20 mouse cellular contexts compared by ENCODE assay signal in the genomic region with DNA sequence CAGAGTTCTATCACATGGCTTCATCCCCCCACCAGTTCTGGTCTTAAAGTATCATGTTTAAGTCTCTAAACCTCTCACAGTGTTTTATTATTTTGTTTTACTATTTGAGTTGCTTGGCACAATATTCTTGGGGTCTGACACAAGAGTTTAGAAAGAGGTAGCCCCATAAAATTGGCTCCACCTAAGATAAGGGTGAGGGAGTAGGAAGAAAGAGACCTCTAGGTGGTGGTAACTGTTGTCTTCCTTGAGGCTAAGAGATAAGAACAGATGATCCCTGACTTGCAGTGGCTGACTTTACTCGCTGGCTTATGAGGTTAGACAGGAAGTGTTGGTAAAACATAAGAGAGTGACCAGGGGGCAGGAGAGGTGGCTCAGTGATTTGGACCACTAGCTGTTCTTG. TPM values are rescaled to one million over a fixed set of nuclear protein-coding genes. Genes with fewer than 3 reads are reported as not detected.
A peak's percentile ranks its signal among the peaks of the same experiment; 100 is the strongest.
DNase-seq lines count a peak whose midpoint lies in the region; ATAC-seq and TF ChIP-seq lines count a peak whose summit lies in the region.
"Had no signal": no experiment of that assay in that cellular context is flagged by ENCODE, and none has a peak within 500 bp of the region (broad histone marks: within the 10 kb centered on the region; RNA-seq: fewer than 3 reads in every experiment).

No protein-coding gene starts in this region.

- H3K27ac ChIP-seq in liver, embryonic 11.5 days (ENCODE audit: low read depth, low read length) = peak overlapping the region; percentile 33; the same call in 1 of the 2 replicates
- no peak overlapping the region for H3K27ac ChIP-seq in liver, postnatal 0 days (ENCODE audit: low read depth)
- peak overlapping the region; percentile 21 for H3K27ac ChIP-seq in liver, embryonic 14.5 days
- H3K27ac ChIP-seq: embryonic facial prominence, embryonic 15.5 days; forebrain, embryonic 15.5 days had no signal

- H3K9me3 ChIP-seq in liver, embryonic 11.5 days (ENCODE audit: control insufficient read depth, low read length) = no peaks in the 10 kb centered on the region
- no peaks in the 10 kb centered on the region for H3K9me3 ChIP-seq in liver, postnatal 0 days (ENCODE audit: low read length)
- no peaks in the 10 kb centered on the region for H3K9me3 ChIP-seq in liver, embryonic 14.5 days (ENCODE audit: control insufficient read depth, low read length)
- H3K9me3 ChIP-seq: embryonic facial prominence, embryonic 15.5 days; forebrain, embryonic 15.5 days; heart, embryonic 12.5 days had no signal

- peak; percentile 79 for ATAC-seq in liver, embryonic 11.5 days (replicated peaks; ENCODE audit: low FRiP score)
- ATAC-seq in liver, postnatal 0 days = no peak
- peak; percentile 73 for ATAC-seq in liver, embryonic 14.5 days (ENCODE audit: insufficient read depth)
- ATAC-seq in megakaryocyte-erythroid progenitor cell, adult 5-6 weeks (replicated peaks; ENCODE audit: low FRiP score, low TSS enrichment, poor library complexity, severe bottlenecking) = peak; percentile 84
- ATAC-seq: forebrain, embryonic 15.5 days; hindbrain, embryonic 16.5 days had no signal

- no peak for DNase-seq in liver, embryonic 11.5 days (ENCODE audit: low spot score)
- no peak for DNase-seq in liver, postnatal 0 days
- DNase-seq in c-Kit-positive CD71-positive TER-119-negative erythroid progenitor cells, embryonic 14.5 days (ENCODE audit: low read depth) = peak; percentile 23
- DNase-seq in liver, embryonic 14.5 days (ENCODE audit: low read depth in 3 of 3, low spot score in 3 of 3) = no peak
- no peak for DNase-seq in adrenal gland, postnatal 14 days
- no peak for DNase-seq in kidney, adult 11 months
- DNase-seq: adrenal gland, postnatal 25 days; cerebellum, adult 2 months; cerebellum, postnatal 10 days; embryo, embryonic 11 days; gastrocnemius, postnatal 10 days had no signal

- 26% methylated on average over 1 of the region's 1 CpGs for WGBS in liver, embryonic 11.5 days
- 32% methylated on average over 1 of the region's 1 CpGs for WGBS in liver, postnatal 0 days (ENCODE audit: insufficient replicate concordance)
- 16% methylated on average over 1 of the region's 1 CpGs for WGBS in liver, embryonic 14.5 days (ENCODE audit: insufficient replicate concordance)

- H3K4me3 ChIP-seq in liver, embryonic 11.5 days (ENCODE audit: low read depth, low read length) = no peak overlapping the region
- H3K4me3 ChIP-seq in liver, postnatal 0 days (ENCODE audit: low read depth, low read length) = no peak overlapping the region
- H3K4me3 ChIP-seq in liver, embryonic 14.5 days (ENCODE audit: insufficient read depth in 1 of 2, low read depth in 2 of 2, low read length in 2 of 2) = no peak overlapping the region
- H3K4me3 ChIP-seq: embryonic facial prominence, embryonic 15.5 days; erythroblast, embryonic 14.5 days; forebrain, embryonic 15.5 days; heart, embryonic 12.5 days had no signal

- H3K36me3 ChIP-seq in liver, embryonic 11.5 days (ENCODE audit: control insufficient read depth, insufficient read depth, low read length) = peaks cover 11% of the 10 kb centered on the region; the same call in 1 of the 2 replicates
- H3K36me3 ChIP-seq in liver, postnatal 0 days (replicated peaks; ENCODE audit: insufficient read depth, low read length) = peaks cover 44% of the 10 kb centered on the region
- peaks cover 2% of the 10 kb centered on the region for H3K36me3 ChIP-seq in liver, embryonic 14.5 days (replicated peaks; ENCODE audit: control insufficient read depth, insufficient read depth, low read depth)

- no peak overlapping the region for H3K9ac ChIP-seq in liver, embryonic 11.5 days (ENCODE audit: low read depth, low read length)
- no peak overlapping the region for H3K9ac ChIP-seq in liver, postnatal 0 days (replicated peaks)
- peak overlapping the region; percentile 23; the same call in 1 of the 2 replicates for H3K9ac ChIP-seq in liver, embryonic 14.5 days (replicated peaks)
- H3K9ac ChIP-seq: embryonic facial prominence, embryonic 15.5 days; forebrain, embryonic 15.5 days; heart, embryonic 12.5 days had no signal

- H3K4me2 ChIP-seq in liver, embryonic 11.5 days = peak overlapping the region; percentile 16
- H3K4me2 ChIP-seq in liver, postnatal 0 days (ENCODE audit: low read depth, low read length) = no peak overlapping the region
- H3K4me2 ChIP-seq in liver, embryonic 14.5 days (ENCODE audit: low read depth) = peak overlapping the region; percentile 0; the same call in 1 of the 2 replicates
- H3K4me2 ChIP-seq: embryonic facial prominence, embryonic 15.5 days; forebrain, embryonic 15.5 days; heart, embryonic 12.5 days had no signal

- H3K4me1 ChIP-seq in liver, embryonic 11.5 days (replicated peaks; ENCODE audit: control insufficient read depth, insufficient read depth, low read length) = peaks cover 6% of the 10 kb centered on the region; the same call in 1 of the 2 replicates
- 0 out of 2 replicates have a peak, but pooled peaks cover 2% of the 10 kb centered on the region for H3K4me1 ChIP-seq in liver, postnatal 0 days (ENCODE audit: insufficient read depth)
- H3K4me1 ChIP-seq in liver, embryonic 14.5 days (replicated peaks; ENCODE audit: control insufficient read depth in 2 of 2, insufficient read depth in 2 of 2, low read length in 1 of 2) = peaks cover 7 to 15% of the 10 kb centered on the region in 2 experiments
- H3K4me1 ChIP-seq: forebrain, embryonic 15.5 days had no signal

- no peak for TF ChIP-seq EP300 in liver, postnatal 0 days (IDR thresholded peaks at IDR 0.05; ENCODE audit: low read depth)
- TF ChIP-seq EP300 in liver, embryonic 14.5 days (IDR thresholded peaks at IDR 0.05; ENCODE audit: low read depth) = no peak

- no peak for TF ChIP-seq CTCF in liver, postnatal 0 days (IDR thresholded peaks at IDR 0.05; ENCODE audit: low read depth)
- no peak for TF ChIP-seq CTCF in liver, embryonic 14.5 days (IDR thresholded peaks at IDR 0.05; ENCODE audit: low read depth)

- no peaks in the 10 kb centered on the region for H3K27me3 ChIP-seq in liver, embryonic 11.5 days (replicated peaks; ENCODE audit: control insufficient read depth, insufficient read depth, low read length)
- no peaks in the 10 kb centered on the region for H3K27me3 ChIP-seq in liver, postnatal 0 days (ENCODE audit: insufficient read depth, low read length)
- no peaks in the 10 kb centered on the region for H3K27me3 ChIP-seq in liver, embryonic 14.5 days (ENCODE audit: control insufficient read depth, insufficient read depth, low read length)
- H3K27me3 ChIP-seq: embryonic facial prominence, embryonic 15.5 days; forebrain, embryonic 15.5 days; heart, embryonic 12.5 days had no signal

RNA-seq across cellular contexts. Expression of a gene that starts 6.4 kb away (rescaled TPM):
- 32.7 and 36.6 TPM in 2 replicates for polyA plus RNA-seq in liver, embryonic 11.5 days (2014; fragmentation: Nextera tagmentation; extraction: Ambion mirVana)
- polyA plus RNA-seq in liver, postnatal 0 days (2015; fragmentation: Nextera tagmentation; extraction: Ambion mirVana) = 19.5 and 21.7 TPM in 2 replicates
- 6.4 and 8.6 TPM in 2 replicates for polyA plus RNA-seq in liver, embryonic 14.5 days (2012; rRNA removed)
- 11.0 and 12.6 TPM in 2 replicates for polyA plus RNA-seq in liver, embryonic 14.5 days (2014; fragmentation: Nextera tagmentation; extraction: Ambion mirVana)
- 35.6 and 84.0 TPM in 2 replicates for total RNA-seq in megakaryocyte-erythroid progenitor cell, adult 5-6 weeks (2014; fragmentation: Nextera tagmentation)
- total RNA-seq in megakaryocyte-erythroid progenitor cell, adult 5-6 weeks (2017) = 55.0 and 79.6 TPM in 2 replicates
- total RNA-seq in adrenal gland, postnatal 14 days (2021) = 73.9 and 92.5 TPM in 2 replicates

RNA-seq across cellular contexts. Expression of a gene that starts 25.6 kb away (rescaled TPM):
- polyA plus RNA-seq in liver, embryonic 11.5 days (2014; fragmentation: Nextera tagmentation; extraction: Ambion mirVana) = 56.5 and 59.8 TPM in 2 replicates
- polyA plus RNA-seq in liver, postnatal 0 days (2015; fragmentation: Nextera tagmentation; extraction: Ambion mirVana) = 13.5 and 14.0 TPM in 2 replicates
- polyA plus RNA-seq in liver, embryonic 14.5 days (2012; rRNA removed) = 14.5 and 18.5 TPM in 2 replicates
- polyA plus RNA-seq in liver, embryonic 14.5 days (2014; fragmentation: Nextera tagmentation; extraction: Ambion mirVana) = 18.8 and 20.4 TPM in 2 replicates
- total RNA-seq in megakaryocyte-erythroid progenitor cell, adult 5-6 weeks (2014; fragmentation: Nextera tagmentation) = 90.2 and 120 TPM in 2 replicates
- 76.0 and 95.7 TPM in 2 replicates for total RNA-seq in megakaryocyte-erythroid progenitor cell, adult 5-6 weeks (2017)
- 37.0 and 38.9 TPM in 2 replicates for total RNA-seq in adrenal gland, postnatal 14 days (2021)

RNA-seq across cellular contexts. Expression of a gene that starts 43.7 kb away (rescaled TPM):
- polyA plus RNA-seq in liver, embryonic 11.5 days (2014; fragmentation: Nextera tagmentation; extraction: Ambion mirVana) = 0.29 TPM in 1 of 2 replicates, not detected in the other
- not detected in 2 replicates for polyA plus RNA-seq in liver, postnatal 0 days (2015; fragmentation: Nextera tagmentation; extraction: Ambion mirVana)
- not detected in 2 replicates for polyA plus RNA-seq in liver, embryonic 14.5 days (2012; rRNA removed)
- polyA plus RNA-seq in liver, embryonic 14.5 days (2014; fragmentation: Nextera tagmentation; extraction: Ambion mirVana) = not detected in 2 replicates
- total RNA-seq in megakaryocyte-erythroid progenitor cell, adult 5-6 weeks (2014; fragmentation: Nextera tagmentation) = not detected in 2 replicates
- total RNA-seq in megakaryocyte-erythroid progenitor cell, adult 5-6 weeks (2017) = not detected in 2 replicates
- 0.26 and 0.90 TPM in 2 replicates for total RNA-seq in adrenal gland, postnatal 14 days (2021)
- total RNA-seq: heart, adult 8-10 months had no signal
- polyA plus RNA-seq: embryonic facial prominence, embryonic 11.5 days; erythroblast, embryonic 14.5 days; heart, embryonic 12.5 days; intestine, embryonic 14.5 days had no signal
